Mouse (Mus musculus) layer of hippocampus, adult 9-10 months (tissue): ENCODE results near the gene Gm29564.
"Not testable (repeated sequence)": the region's sequence is repeated elsewhere in the genome, so short reads cannot be mapped to it uniquely, and the experiment has no call there.

ENCODE experiments used
- DNase-seq: peaks from one replicate; pipeline ENCODE4 v3.0.0; 2022; ENCODE audit warnings: low spot score

Gene Gm29564

DNA sequence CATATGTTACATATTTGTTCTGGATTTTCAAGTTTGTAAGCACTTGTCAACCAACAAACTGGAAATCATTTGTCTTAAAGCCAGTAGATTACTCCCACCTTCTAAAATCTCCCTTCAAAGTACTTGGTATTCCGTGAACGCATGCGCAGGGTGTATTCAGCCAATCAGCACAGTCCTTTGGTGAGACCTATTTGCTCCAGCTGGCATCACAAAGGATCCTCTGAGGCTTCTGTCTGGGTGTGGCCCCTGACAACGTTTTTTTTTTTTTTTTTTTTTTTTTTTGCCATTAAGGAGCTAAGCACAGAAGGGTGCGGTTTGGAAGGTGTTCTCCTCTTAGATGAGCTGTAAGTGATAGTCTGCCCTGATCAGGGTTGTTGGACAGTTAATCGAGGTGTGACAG is at the start of gene Gm29564:
Gene Gm29564, plus strand, starts transcription at position 301 of the 400 bp plus-strand sequence.
- not testable (repeated sequence) for DNase-seq
